Mouse (Mus musculus): ENCODE results near the gene Acvr2a. TPM values are rescaled to one million over a fixed set of nuclear protein-coding genes. Genes with fewer than 3 reads are reported as not detected.
"Not testable (repeated sequence)": the region's sequence is repeated elsewhere in the genome, so short reads cannot be mapped to it uniquely, and the experiment has no call there.

Gene Acvr2a
- 10 to 100 TPM; 13.4 to 16.5 (median 15.0) TPM for total RNA-seq (2022)

DNA sequence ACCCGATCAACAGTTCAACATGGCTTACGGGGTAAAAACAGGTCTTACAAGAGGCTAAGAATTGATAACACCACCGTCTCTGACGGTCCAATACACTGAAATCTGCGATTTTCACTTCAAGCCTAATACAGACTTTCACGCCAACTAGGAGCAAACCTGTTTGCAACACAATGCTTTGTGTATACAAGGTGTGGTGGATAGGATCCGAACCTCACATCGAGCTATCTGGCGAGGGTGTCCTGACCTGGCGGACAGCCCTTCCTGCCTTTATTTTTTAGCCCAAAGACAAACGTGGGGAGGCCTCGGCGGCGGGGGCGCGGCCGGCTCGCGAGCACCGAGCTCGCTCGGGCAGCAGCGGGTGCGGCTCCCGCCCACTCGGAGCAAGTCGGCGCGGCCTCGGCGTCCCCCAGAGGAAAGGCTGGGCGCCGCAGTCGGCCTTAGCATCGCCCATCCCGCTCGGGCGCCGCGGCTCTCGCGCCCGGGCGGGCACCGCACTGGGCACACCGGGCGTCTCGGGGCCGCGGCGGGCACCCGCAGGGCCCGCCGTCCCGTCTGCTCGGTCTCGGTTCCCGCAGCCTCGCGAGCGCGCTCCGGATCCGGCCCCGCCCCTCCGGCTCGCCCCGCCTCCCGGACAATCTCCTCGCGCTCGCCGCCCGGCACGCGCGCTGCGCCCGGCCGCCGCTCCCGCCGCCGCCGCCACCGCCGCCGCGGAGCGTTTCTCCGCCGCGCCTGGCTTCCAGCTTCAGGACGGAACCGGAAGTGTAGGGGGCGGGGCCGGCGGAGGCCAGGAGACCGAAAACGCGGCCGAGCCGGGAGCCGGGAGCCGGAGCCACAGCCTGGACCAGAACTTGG is at the start of gene Acvr2a:
Gene Acvr2a, plus strand, starts transcription at position 739 of the 852 bp plus-strand sequence.
- peak; percentile 89 for DNase-seq (ENCODE audit: low spot score)

DNA sequence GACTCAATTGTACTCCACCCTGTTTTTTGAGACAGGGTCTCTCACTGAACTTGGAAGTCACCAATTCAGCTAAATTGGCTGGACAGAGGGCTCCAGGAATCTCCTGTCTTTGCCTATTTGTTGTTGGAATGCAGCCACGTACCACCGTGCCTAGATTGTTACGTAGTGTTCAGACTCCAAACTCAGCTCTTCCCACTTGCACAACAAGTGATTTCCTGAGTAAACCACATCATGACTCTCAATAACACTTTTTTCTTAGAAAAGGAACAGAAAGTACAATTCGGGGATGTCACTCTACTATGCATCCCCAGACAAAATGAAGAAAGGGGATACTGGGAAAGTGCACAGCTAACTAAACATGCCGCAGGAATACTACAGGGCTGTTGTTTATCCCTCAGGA is 47.4 kb upstream of the Acvr2a start:
- DNase-seq (ENCODE audit: low spot score): peak; percentile 5

DNA sequence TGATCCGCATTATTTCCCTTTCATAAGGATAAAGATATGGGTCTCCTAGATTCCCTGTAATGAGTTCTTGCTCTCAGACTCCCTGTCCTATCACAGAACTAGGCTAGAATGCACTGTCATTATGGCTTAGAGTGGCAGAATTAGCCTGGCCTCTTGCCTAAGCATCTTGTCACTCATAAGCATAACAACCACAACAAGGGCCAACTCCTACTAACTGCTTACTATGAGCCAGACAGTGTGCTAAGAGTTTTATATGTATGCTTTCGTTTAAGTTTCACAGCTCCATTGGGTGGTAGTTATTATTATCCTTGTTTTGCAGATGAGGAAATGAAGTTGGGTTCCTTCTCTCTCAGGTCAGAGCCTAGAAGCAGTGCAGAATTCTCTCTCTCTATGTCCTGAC is 46.1 kb upstream of the Acvr2a start:
- DNase-seq (ENCODE audit: low spot score): no peak

DNA sequence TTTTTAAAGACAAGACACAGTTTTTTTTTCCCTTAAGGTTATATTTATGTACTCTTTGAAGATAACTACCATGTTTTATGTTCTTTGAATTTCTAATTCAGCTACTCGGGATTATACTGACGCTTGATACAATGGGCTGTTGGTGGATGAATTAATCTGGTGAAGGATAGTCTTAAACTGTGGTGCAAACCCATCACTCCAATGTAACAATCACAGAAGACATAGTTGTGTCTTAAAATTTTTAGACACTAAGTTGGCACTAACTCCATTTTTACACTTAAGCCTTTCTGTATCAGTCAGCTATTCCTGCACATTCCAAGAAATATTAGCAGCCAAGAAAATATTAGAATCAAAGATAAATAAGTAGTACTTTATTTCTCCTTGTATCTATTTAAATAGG is 45.7 kb upstream of the Acvr2a start:
- DNase-seq (ENCODE audit: low spot score): no peak

DNA sequence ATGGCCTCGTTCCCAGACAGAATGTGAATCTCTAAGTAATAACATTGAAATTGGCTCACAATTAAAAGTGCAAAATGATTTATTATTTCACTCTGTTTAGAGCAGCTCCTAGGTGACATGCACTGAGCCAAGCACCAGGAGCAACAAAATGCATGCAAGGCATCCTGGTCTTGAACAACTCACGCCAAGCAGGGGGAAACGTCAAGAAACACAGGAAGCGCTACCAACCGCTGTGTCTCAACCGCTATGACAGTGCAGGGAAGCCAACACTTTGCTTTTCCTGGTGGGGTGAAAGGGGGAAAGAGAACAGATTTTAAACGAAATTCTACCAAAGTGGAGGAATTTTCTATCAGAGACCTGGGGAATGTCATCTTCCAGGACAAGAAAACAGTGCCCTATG is 43.8 kb upstream of the Acvr2a start:
- no peak for DNase-seq (ENCODE audit: low spot score)

DNA sequence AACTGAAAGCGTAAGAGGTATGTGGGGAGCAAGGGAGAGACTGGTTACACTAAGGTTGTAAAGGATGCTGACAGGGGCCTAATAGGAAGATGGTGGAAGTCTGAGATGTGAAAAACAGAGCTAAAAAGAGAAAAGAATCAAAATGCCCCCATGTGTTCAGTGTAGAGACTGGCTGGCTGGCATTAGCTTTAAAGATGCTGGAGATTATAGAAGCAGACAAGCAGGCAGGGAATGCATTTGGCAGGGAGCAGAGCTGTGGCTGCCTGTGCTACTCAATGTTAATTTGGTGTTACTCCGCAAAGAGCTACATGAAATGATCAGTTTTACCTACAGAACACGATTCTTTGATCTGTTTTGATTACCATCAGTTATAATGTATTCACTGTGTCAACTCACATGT is 43.3 kb upstream of the Acvr2a start:
- DNase-seq (ENCODE audit: low spot score): no peak

DNA sequence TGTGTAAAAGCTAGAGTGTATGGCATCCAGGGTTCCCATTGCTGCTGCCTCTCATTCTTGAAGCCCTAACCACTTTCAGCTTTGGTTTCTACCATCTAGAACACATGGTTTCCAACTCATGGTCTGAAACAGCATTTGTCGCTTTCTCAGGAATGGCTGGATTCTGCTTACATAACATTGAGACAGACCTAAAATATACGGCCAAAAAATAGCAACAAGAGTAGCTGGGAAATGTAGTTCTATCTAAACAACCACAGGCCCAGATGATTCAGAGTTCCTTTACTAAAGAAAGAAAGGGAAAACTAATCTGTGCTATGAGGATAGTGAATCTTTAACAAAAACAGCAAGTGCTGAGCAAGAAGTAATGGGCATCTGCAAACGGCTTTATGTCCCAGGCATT is 38.6 kb upstream of the Acvr2a start:
- no peak for DNase-seq (ENCODE audit: low spot score)

DNA sequence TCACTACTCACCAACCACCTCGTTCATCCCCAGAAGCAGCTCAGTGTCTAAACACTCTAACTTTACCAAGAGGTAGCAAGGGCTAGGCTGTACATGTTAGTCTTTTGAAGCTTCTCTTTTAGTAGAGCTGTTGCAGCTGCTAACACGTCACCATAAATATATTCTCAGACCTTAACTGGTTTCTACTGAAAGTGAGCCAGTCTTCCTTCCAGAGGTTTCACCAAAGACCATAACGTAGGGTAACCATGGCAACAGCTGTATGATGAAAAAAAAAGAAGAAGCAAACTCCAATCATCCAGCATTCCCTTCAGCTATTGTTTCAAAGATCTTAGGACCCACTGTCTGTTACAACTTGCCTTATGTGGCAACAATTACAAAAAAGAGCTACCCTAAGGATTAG is 25.0 kb upstream of the Acvr2a start:
- DNase-seq (ENCODE audit: low spot score): no peak

DNA sequence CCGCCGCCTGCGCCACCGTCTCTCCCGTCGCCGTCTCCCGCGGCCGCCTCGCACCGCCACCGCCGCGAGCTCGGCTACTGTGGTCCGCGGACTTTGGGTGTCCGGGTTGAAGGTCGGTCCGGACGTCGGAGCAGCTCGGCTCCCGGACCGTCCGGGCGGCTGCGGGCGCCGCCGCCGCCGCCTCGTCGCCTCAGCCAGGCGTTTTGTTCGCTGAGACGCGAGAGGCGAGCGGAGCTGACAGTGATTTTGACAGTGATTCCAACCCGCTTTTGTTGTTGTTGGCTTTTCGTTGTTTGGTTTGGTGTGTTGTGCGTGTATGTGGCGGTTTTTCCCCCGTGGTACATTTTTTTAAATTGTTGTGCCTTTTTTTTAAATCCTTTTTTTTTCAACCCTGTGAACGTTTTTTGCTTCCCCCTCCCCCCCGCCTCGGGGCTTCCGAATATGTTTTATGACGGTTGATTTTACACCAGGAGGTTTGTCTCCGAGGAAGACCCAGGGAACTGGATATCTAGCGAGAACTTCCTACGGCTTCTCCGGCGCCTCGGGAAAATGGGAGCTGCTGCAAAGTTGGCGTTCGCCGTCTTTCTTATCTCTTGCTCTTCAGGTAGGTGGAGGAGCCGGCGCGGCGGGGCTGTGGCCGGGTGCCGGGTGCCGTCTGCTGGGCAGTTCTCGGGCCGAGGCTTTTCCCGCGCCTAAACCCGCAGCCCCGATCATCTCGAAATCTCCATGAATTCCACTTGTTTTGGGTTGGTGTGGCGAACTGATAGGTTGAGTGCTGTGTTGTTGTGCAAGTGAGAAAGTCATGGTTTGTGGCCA is 522 bp downstream of the Acvr2a start:
- DNase-seq (ENCODE audit: low spot score): peak; percentile 46

DNA sequence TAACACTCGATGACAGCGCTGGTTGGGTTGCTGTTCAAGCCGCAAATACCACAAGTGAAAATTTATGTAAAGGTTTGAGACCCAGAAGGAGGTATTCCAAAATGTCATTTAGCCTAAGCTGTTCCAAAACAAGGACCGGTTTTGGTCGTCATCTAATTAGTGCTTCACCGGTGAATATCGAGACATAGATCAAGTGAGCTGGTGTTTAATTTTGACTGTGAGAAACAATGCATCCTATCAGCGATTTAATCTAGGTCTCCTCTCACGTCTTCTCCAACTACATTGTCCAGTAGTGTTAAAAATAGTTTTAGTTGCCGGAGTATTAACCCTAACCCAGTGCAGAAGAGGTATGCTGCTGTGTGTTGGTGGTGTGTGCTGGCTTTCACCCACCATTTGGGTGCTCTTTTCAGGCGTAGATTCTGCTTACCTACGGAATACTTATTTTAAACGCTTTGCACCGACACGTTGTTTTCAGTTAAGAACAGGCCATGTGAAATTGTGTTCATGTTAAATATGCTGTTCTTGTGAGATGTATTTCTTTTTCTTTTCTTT is 1.2 kb downstream of the Acvr2a start:
- DNase-seq (ENCODE audit: low spot score): no peak

DNA sequence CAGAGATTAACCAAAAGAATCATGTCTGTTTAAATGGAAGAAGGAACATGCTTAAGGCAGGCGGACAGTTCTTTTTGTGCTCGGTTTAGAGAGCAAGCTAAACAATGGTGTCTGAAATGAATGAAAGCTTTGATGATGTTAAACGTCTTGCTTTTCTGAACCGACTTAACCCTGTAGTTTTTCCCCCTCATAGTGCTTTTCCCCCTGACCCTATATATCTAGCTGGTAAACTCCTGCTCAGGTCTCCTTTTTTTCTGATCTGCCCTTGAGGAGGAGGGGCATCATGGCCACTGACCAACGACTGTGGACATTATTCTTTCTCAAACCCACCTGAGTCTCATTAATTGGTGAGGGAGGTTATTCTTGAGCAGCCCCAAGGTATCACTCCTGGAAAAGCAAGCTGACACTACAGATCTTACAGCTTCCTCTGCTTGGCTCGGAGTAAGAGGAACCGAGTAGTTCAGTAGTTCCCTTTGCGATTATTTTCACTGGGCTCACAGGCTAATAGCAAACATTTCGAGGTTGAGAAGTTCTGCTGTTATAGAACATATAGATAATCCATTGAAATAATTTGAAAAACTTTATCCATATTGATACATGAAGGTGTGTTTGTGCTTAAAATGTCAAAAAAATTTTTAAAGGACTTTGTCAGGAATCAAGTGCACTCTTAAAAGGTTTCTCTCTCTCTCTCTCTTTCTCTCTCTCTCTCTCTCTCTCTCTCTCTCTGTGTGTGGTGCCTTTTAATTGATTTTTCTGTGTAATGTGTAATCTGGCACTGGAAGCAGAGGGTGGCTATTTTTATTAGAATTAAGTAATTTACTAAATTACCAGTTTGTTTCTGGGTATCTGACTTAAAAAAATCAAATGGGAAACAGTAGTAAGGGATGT is 2.5 kb downstream of the Acvr2a start:
- peak; percentile 23 for DNase-seq (ENCODE audit: low spot score)

DNA sequence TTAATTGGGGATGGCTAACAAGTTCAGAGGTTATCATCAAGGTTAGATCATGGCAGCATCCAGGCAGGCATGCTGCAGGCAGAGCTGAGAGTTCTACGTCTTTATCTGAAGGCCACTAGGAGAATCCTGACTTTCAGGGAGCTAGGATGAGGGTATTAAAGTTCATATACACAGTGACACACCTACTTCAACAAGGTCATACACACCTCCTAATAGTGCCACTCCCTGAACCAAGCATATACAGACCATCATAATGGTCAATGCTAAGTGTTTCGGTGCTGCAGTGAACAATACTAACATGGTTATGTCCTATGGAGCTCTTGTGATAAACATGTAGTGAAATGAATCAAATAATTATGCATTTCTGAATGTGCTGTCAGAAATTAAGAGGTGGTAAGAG is 12.0 kb downstream of the Acvr2a start:
- DNase-seq (ENCODE audit: low spot score): no peak

DNA sequence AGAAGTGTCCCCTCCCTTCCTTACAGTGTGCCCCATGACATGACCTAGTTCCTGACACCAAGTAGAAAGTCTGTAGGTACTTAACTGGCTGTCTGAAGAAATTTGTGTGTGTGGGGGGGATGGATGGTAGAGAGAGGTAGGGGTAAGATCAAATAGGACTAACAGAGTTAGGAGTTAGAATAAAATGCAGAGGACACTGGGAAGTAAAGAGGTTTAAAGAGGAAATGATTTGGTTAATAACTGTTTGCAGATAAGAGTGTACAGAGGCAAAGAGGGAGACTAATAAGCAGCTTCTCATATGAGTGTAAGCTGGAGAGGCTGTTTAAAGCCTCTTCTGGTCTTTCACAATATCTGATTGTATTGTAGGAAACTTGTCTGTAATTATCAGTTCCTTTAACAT is 12.5 kb downstream of the Acvr2a start:
- no peak for DNase-seq (ENCODE audit: low spot score)

DNA sequence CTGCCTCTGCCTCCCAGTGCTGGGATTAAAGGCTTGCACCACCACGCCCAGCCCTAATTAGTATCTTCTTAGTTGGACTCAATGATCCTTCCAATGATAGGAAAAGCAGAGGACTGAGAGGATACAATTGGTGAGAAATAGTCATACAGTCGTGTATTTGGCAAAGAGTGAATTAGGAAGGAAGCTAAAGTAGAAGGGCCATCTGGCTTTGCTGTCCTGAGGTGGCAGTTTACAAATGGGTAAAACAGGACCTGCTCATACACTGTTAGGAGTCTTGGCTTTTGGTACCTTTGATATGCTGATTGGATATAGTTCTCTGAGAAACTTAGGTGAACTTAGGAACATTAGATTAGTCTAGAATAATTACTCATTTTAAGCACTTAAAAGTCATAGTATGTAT is 16.6 kb downstream of the Acvr2a start:
- no peak for DNase-seq (ENCODE audit: low spot score)

DNA sequence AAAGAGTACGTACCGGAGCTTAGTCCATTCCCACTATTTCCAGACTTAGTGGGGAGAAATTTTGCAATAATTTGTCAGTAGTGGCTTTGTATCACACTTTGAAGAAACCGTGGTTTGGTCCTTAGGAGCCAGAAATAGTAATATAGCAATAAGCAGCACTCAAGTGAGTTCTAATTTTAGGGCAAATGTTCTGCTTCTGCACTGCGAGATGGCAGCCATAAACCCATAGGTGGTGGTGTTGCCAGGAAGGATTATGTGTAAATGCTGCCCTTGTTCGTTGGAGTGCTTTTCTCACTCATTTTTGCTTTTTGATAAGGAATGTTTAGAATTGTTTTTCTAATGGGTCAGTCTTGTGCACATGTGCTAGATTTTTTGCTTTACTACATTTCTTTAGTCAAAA is 18.4 kb downstream of the Acvr2a start:
- no peak for DNase-seq (ENCODE audit: low spot score)

DNA sequence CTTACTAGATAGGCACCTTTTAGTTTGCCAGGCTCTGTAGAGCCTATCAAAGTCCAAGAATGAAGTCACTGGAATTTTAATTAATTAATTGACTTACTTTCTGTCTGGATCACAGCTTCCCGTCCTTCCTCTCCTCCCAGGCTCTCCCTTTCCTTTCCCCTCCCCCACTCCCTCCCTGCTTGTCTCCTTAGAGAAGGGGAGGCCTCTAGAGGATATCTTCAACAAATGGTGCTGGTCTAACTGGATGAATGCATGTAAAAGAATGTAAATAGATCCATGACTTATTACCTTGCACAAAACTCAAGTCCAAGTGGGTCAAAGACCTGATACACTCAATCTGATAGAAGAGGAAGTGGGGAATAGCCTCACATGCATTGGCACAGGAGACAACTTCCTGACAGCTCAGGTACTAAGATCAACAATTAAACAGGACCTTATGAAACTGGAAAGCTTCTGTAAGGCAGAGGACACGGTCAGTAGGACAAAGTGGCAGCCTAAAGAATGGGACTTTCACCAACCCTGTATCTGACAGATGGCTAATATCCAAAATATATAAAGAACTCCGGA is 20.1 kb downstream of the Acvr2a start:
- peak; percentile 21 for DNase-seq (ENCODE audit: low spot score)

DNA sequence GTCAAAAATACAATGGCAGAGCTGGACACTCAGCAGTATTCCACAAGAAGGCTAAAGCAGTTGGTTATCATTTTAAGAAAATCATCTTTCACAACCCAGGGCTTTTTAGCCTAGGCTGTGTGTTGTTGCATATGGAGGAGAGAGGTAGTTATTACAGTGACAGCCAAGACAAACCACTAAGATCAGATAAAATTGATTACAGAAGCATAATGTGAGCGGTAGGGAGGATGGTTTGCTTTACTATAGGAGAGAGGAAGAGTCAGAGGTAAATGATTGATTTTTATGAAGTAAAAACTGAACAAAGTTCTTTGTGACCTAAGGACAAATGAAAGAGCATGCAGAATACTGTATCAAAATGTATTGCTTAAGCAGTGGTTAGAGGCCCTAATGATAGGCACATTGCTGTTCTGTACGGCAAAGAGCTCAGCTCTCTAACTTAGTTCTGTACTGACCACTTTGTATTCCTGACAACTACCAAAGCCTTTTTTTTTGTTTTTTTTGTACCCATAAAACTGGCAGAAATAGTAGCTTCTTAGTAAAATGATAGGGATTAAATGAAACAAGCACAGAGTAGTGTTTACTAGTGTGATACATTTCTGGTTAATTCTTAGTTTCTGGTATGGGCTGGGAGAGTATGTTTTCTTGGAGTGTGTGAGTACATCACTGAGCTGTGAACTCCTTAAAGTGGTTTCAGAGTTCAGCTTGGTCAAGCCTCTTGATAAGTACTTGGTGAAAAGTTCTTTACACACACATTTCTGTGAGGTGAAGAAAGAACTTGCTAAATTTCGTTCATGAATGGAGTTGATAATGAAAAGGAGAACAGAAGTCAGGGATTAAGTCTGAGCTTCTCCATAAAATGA is 27.9 kb downstream of the Acvr2a start:
- no peak for DNase-seq (ENCODE audit: low spot score)

DNA sequence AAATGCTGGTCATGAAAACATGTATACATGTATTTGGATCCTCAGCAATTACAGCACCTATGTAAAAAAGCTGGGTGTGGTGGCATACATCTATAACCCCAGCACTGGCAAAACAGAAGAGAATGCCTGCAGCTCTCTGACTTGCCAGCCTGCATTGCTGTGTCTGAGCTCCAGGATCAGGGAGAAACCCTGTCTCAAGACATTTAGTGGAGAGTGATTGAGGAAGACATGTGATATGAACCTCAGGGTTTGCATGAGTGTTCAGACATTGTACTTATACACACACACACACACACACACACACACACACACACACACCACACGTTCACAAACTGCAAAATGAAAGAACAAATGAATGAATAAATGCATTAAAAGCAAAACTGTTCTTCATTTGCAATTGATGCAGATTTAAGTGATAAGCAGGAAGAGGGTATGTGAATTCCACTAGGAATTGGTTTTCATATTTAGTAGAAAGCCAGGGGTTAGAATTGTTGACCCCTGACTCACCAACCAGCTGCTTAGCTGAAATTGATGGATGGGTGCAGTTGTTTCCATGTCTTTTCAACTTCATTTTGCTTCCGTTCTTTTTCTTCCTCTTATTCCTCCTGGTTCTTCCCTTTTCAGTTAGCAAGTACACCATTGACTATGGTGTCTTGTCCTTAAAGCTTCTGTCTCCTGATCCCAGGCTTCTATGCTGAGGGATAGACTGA is 32.9 kb downstream of the Acvr2a start:
- DNase-seq (ENCODE audit: low spot score): no peak

DNA sequence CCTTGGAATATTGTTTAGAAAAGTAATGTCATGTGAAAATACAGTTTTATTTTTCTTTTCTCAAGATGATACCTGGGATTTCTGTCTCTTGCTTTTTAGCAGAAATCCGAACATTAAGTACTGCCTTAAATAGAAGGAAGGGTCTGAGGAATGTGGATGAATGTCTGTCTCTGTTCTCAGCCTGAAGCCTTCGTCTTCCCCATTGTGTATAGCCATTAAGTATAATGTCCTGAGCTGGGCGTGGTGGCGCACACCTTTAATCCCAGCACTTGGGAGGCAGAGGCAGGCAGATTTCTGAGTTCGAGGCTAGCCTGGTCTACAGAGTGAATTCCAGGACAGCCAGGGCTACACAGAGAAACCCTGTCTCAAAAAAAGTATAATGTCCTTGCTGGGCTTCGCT is 51.7 kb downstream of the Acvr2a start:
- DNase-seq (ENCODE audit: low spot score): not testable (repeated sequence)

Measured in heart, adult 8-10 months (tissue).